Mouse (Mus musculus): ENCODE measurements around the gene Dhh. TPM values are rescaled to one million over a fixed set of nuclear protein-coding genes. Genes with fewer than 3 reads are reported as not detected.

Gene Dhh
- polyA plus RNA-seq, 1 experiment from 2014 or later, result 0.24 TPM

- WGBS, result 79% methylated on average over 6 of the region's 6 CpGs
- H3K27me3 ChIP-seq (ENCODE audit: poor library complexity, severe bottlenecking), result no peaks in the 10 kb centered on the region
- no peak for DNase-seq (ENCODE audit: extremely low spot score, low spot score)
- peak overlapping the region; percentile 100 for H3K4me3 ChIP-seq
- H3K4me1 ChIP-seq, result peaks cover 38% of the 10 kb centered on the region
- H3K36me3 ChIP-seq (replicated peaks), result peaks cover 59% of the 10 kb centered on the region
- H3K27ac ChIP-seq, result no peak overlapping the region
- H3K9me3 ChIP-seq, result no peaks in the 10 kb centered on the region
These were observed 31.0 kb downstream of the Dhh start for GRCm38 (mm10) chr15:98867321-98867720.

- whole genome bisulfite sequencing, result 86% methylated on average over 5 of the region's 5 CpGs
- peaks cover 67% of the 10 kb centered on the region for H3K36me3 ChIP-seq (replicated peaks)
- H3K9me3 ChIP-seq, result no peaks in the 10 kb centered on the region
- peaks cover 37% of the 10 kb centered on the region for H3K4me1 ChIP-seq
- no peak overlapping the region for H3K27ac ChIP-seq
- no peak overlapping the region for H3K4me3 ChIP-seq
- DNase-seq (ENCODE audit: extremely low spot score, low spot score), result no peak
- no peaks in the 10 kb centered on the region for H3K27me3 ChIP-seq (ENCODE audit: poor library complexity, severe bottlenecking)
These were observed 31.8 kb downstream of the Dhh start for GRCm38 (mm10) chr15:98866501-98866900.

- no peaks in the 10 kb centered on the region for H3K27me3 ChIP-seq (ENCODE audit: poor library complexity, severe bottlenecking)
- 98% methylated on average over 8 of the region's 8 CpGs for WGBS
- no peaks in the 10 kb centered on the region for H3K9me3 ChIP-seq
- H3K27ac ChIP-seq, result no peak overlapping the region
- H3K4me3 ChIP-seq, result no peak overlapping the region
- DNase-seq (ENCODE audit: extremely low spot score, low spot score), result no peak
- H3K36me3 ChIP-seq (replicated peaks), result peaks cover 74% of the 10 kb centered on the region
- peaks cover 37% of the 10 kb centered on the region for H3K4me1 ChIP-seq
These were observed 32.6 kb downstream of the Dhh start for GRCm38 (mm10) chr15:98865771-98866170.

- peaks cover 82% of the 10 kb centered on the region for H3K36me3 ChIP-seq (replicated peaks)
These were observed 33.4 kb downstream of the Dhh start for GRCm38 (mm10) chr15:98864951-98865350.

GRCm38 (mm10) chr15:98863451-98863958 lies 34.8 kb downstream of the Dhh start:
- Histone ChIP-seq H3K36me3 (replicated peaks) (peaks cover 97% of the 10 kb centered on the region), H3K4me1 (peaks cover 15% of the 10 kb centered on the region), H3K9me3 (no peaks in the 10 kb centered on the region), H3K27ac (no peak overlapping the region), H3K4me3 (no peak overlapping the region), H3K27me3 (ENCODE audit: poor library complexity, severe bottlenecking) (no peaks in the 10 kb centered on the region)
- WGBS, result 92% methylated on average over 12 of the region's 12 CpGs
- no peak for DNase-seq (ENCODE audit: extremely low spot score, low spot score)

More at GRCm38 (mm10) chr15:98864951-98865350, 33.4 kb downstream of the Dhh start:
- Histone ChIP-seq H3K9me3 (no peaks in the 10 kb centered on the region), H3K4me3 (no peak overlapping the region), H3K27ac (no peak overlapping the region), H3K27me3 (ENCODE audit: poor library complexity, severe bottlenecking) (no peaks in the 10 kb centered on the region), H3K4me1 (peaks cover 30% of the 10 kb centered on the region)
- DNase-seq (ENCODE audit: extremely low spot score, low spot score), result no peak
- 95% methylated on average over 6 of the region's 6 CpGs for WGBS

GRCm38 (mm10) chr15:98861701-98862410 lies 36.5 kb downstream of the Dhh start:
- 89% methylated on average over 21 of the region's 21 CpGs for WGBS
- H3K4me1 ChIP-seq, result no peaks in the 10 kb centered on the region
- H3K9me3 ChIP-seq, result no peaks in the 10 kb centered on the region
- no peaks in the 10 kb centered on the region for H3K27me3 ChIP-seq (ENCODE audit: poor library complexity, severe bottlenecking)
- no peak overlapping the region for H3K27ac ChIP-seq
- DNase-seq (ENCODE audit: extremely low spot score, low spot score), result no peak
- no peak overlapping the region for H3K4me3 ChIP-seq
- peaks cover 100% of the 10 kb centered on the region for H3K36me3 ChIP-seq (replicated peaks)

GRCm38 (mm10) chr15:98860921-98861320 lies 37.4 kb downstream of the Dhh start:
- no peak for DNase-seq (ENCODE audit: extremely low spot score, low spot score)
- Histone ChIP-seq H3K27me3 (ENCODE audit: poor library complexity, severe bottlenecking) (no peaks in the 10 kb centered on the region), H3K9me3 (no peaks in the 10 kb centered on the region), H3K4me3 (no peak overlapping the region), H3K4me1 (no peaks in the 10 kb centered on the region), H3K27ac (no peak overlapping the region), H3K36me3 (replicated peaks) (peaks cover 100% of the 10 kb centered on the region)
- WGBS, result 96% methylated on average over 18 of the region's 18 CpGs

GRCm38 (mm10) chr15:98859319-98860043 lies 38.9 kb downstream of the Dhh start:
- WGBS, result 86% methylated on average over 9 of the region's 9 CpGs
- no peak overlapping the region for H3K4me3 ChIP-seq
- H3K27ac ChIP-seq, result no peak overlapping the region
- H3K27me3 ChIP-seq (ENCODE audit: poor library complexity, severe bottlenecking), result no peaks in the 10 kb centered on the region
- DNase-seq (ENCODE audit: extremely low spot score, low spot score), result no peak
- no peaks in the 10 kb centered on the region for H3K9me3 ChIP-seq
- H3K36me3 ChIP-seq (replicated peaks), result peaks cover 100% of the 10 kb centered on the region
- no peaks in the 10 kb centered on the region for H3K4me1 ChIP-seq

GRCm38 (mm10) chr15:98854214-98854613 lies 44.1 kb downstream of the Dhh start:
- H3K27ac ChIP-seq, result no peak overlapping the region
- no peak overlapping the region for H3K4me3 ChIP-seq
- peaks cover 100% of the 10 kb centered on the region for H3K36me3 ChIP-seq (replicated peaks)
- WGBS, result 95% methylated on average over 16 of the region's 16 CpGs
- no peaks in the 10 kb centered on the region for H3K9me3 ChIP-seq
- no peaks in the 10 kb centered on the region for H3K4me1 ChIP-seq
- no peak for DNase-seq (ENCODE audit: extremely low spot score, low spot score)
- no peaks in the 10 kb centered on the region for H3K27me3 ChIP-seq (ENCODE audit: poor library complexity, severe bottlenecking)

- no peak for DNase-seq (ENCODE audit: extremely low spot score, low spot score)
- Histone ChIP-seq H3K4me3 (no peak overlapping the region; the same call in 1 of the 2 replicates), H3K4me1 (no peaks in the 10 kb centered on the region), H3K27me3 (ENCODE audit: poor library complexity, severe bottlenecking) (no peaks in the 10 kb centered on the region), H3K27ac (no peak overlapping the region), H3K36me3 (replicated peaks) (peaks cover 100% of the 10 kb centered on the region), H3K9me3 (no peaks in the 10 kb centered on the region)
- WGBS, result 94% methylated on average over 28 of the region's 28 CpGs
These were observed 45.0 kb downstream of the Dhh start for GRCm38 (mm10) chr15:98853161-98853937.

- DNase-seq (ENCODE audit: extremely low spot score, low spot score), result no peak
- no peak overlapping the region for H3K4me3 ChIP-seq
- no peaks in the 10 kb centered on the region for H3K9me3 ChIP-seq
- no peak overlapping the region for H3K27ac ChIP-seq
- no peaks in the 10 kb centered on the region for H3K4me1 ChIP-seq
- no peaks in the 10 kb centered on the region for H3K27me3 ChIP-seq (ENCODE audit: poor library complexity, severe bottlenecking)
- H3K36me3 ChIP-seq (replicated peaks), result peaks cover 100% of the 10 kb centered on the region
- WGBS, result 96% methylated on average over 9 of the region's 9 CpGs
These were observed 45.6 kb downstream of the Dhh start for GRCm38 (mm10) chr15:98852733-98853132.

- WGBS, result 98% methylated on average over 9 of the region's 9 CpGs
- H3K36me3 ChIP-seq (replicated peaks), result peaks cover 100% of the 10 kb centered on the region
- no peak for DNase-seq (ENCODE audit: extremely low spot score, low spot score)
- no peaks in the 10 kb centered on the region for H3K9me3 ChIP-seq
- no peaks in the 10 kb centered on the region for H3K27me3 ChIP-seq (ENCODE audit: poor library complexity, severe bottlenecking)
- H3K4me1 ChIP-seq, result no peaks in the 10 kb centered on the region
- H3K27ac ChIP-seq, result no peak overlapping the region
- no peak overlapping the region for H3K4me3 ChIP-seq
These were observed 46.3 kb downstream of the Dhh start for GRCm38 (mm10) chr15:98852071-98852470.

Measured in forebrain, embryonic 10.5 days (tissue).